In genomic region chr3:123322147-123322546, GRCm38 (mm10) we compare ENCODE assay signal across 9 mouse cellular contexts. TPM values are rescaled to one million over a fixed set of nuclear protein-coding genes. Genes with fewer than 3 reads are reported as not detected.
DNase-seq lines count a peak whose midpoint lies in the region; ATAC-seq and TF ChIP-seq lines count a peak whose summit lies in the region.
"Had no signal": no experiment of that assay in that cellular context is flagged by ENCODE, and none has a peak within 500 bp of the region (broad histone marks: within the 10 kb centered on the region; RNA-seq: fewer than 3 reads in every experiment).

No protein-coding gene starts in this region.

- H3K27ac ChIP-seq in kidney, postnatal 0 days: no peak overlapping the region
- H3K27ac ChIP-seq in kidney, embryonic 16.5 days (ENCODE audit: low read length): no peak overlapping the region
- no peak overlapping the region for H3K27ac ChIP-seq in forebrain, postnatal 0 days (ENCODE audit: low read depth, low read length)
- H3K27ac ChIP-seq: limb, embryonic 15.5 days had no signal

- H3K9ac ChIP-seq in kidney, postnatal 0 days (ENCODE audit: low read depth, low read length): no peak overlapping the region
- no peak overlapping the region for H3K9ac ChIP-seq in kidney, embryonic 16.5 days (replicated peaks; ENCODE audit: low read length)
- H3K9ac ChIP-seq in forebrain, postnatal 0 days: no peak overlapping the region
- H3K9ac ChIP-seq: limb, embryonic 15.5 days had no signal

- DNase-seq in kidney, postnatal 0 days (ENCODE audit: low spot score): peak; percentile 77
- DNase-seq in CD4-positive helper T cell, adult 2 months (ENCODE audit: low read depth, low spot score): peak; percentile 36
- no peak for DNase-seq in Patski (ENCODE audit: low read depth, low spot score)
- DNase-seq in forebrain, postnatal 0 days: peak; percentile 80
- no peak for DNase-seq in ovary, adult 18-20 months (ENCODE audit: low spot score)
- DNase-seq in urinary bladder, postnatal 25 days (ENCODE audit: low spot score): no peak

- no peak overlapping the region for H3K4me3 ChIP-seq in kidney, postnatal 0 days (replicated peaks; ENCODE audit: low read depth, low read length)
- no peak overlapping the region for H3K4me3 ChIP-seq in kidney, embryonic 16.5 days (ENCODE audit: low read length)
- no peak overlapping the region for H3K4me3 ChIP-seq in forebrain, postnatal 0 days (ENCODE audit: low read depth, low read length)
- H3K4me3 ChIP-seq: limb, embryonic 15.5 days had no signal

- H3K27me3 ChIP-seq in kidney, postnatal 0 days (ENCODE audit: insufficient read depth, low read length): no peaks in the 10 kb centered on the region
- H3K27me3 ChIP-seq in kidney, embryonic 16.5 days (ENCODE audit: insufficient read depth, low read length): no peaks in the 10 kb centered on the region
- H3K27me3 ChIP-seq in Patski: no peaks in the 10 kb centered on the region
- no peaks in the 10 kb centered on the region for H3K27me3 ChIP-seq in forebrain, postnatal 0 days (ENCODE audit: insufficient read depth, low read length)
- H3K27me3 ChIP-seq: limb, embryonic 15.5 days had no signal

- no peaks in the 10 kb centered on the region for H3K4me1 ChIP-seq in kidney, postnatal 0 days (replicated peaks; ENCODE audit: insufficient read depth, low read length)
- 0 out of 2 replicates have a peak, but pooled peaks cover 9% of the 10 kb centered on the region for H3K4me1 ChIP-seq in kidney, embryonic 16.5 days (ENCODE audit: insufficient read depth, low read length)
- no peaks in the 10 kb centered on the region for H3K4me1 ChIP-seq in forebrain, postnatal 0 days (ENCODE audit: insufficient read depth)
- H3K4me1 ChIP-seq: limb, embryonic 15.5 days had no signal

- in situ Hi-C loops in Patski (cut with MboI; ENCODE audit: low pct_unique_long_range_greater_than_20kb): loop anchor here (5.0 kb wide), 1 partner anchor 160 kb away; no protein-coding TSS in a partner anchor

- H3K4me2 ChIP-seq in kidney, postnatal 0 days (ENCODE audit: low read length): no peak overlapping the region
- no peak overlapping the region for H3K4me2 ChIP-seq in kidney, embryonic 16.5 days (replicated peaks; ENCODE audit: low read depth, low read length)
- H3K4me2 ChIP-seq in forebrain, postnatal 0 days (ENCODE audit: low read depth): no peak overlapping the region
- H3K4me2 ChIP-seq: limb, embryonic 15.5 days had no signal

- POLR2A ChIA-PET in Patski (lab: Charles Lee): interaction anchor here (1.2 kb wide), 1 partner anchor 29 kb away, joined by 3 read pairs; no protein-coding TSS in a partner anchor

- peak; percentile 78 for TF ChIP-seq CTCF in kidney, postnatal 0 days (IDR thresholded peaks at IDR 0.05; ENCODE audit: low read depth)
- TF ChIP-seq CTCF in Patski (IDR thresholded peaks at IDR 0.05): peak; percentile 68
- peak; percentile 69 for TF ChIP-seq CTCF in forebrain, postnatal 0 days (IDR thresholded peaks at IDR 0.05; ENCODE audit: low read depth)

- no peaks in the 10 kb centered on the region for H3K9me3 ChIP-seq in kidney, postnatal 0 days (replicated peaks; ENCODE audit: low read length)
- H3K9me3 ChIP-seq in kidney, embryonic 16.5 days (ENCODE audit: low read length): no peaks in the 10 kb centered on the region
- no peaks in the 10 kb centered on the region for H3K9me3 ChIP-seq in forebrain, postnatal 0 days (ENCODE audit: low read length)
- H3K9me3 ChIP-seq: limb, embryonic 15.5 days had no signal

- CTCF ChIA-PET in Patski (lab: Charles Lee): interaction anchor here (0.8 to 6.4 kb wide), 16 partner anchors 9 to 163 kb away, joined by 3 to 69 read pairs (median 5); partner anchors contain the start of gene Synpo2

- ATAC-seq in kidney, postnatal 0 days (replicated peaks; ENCODE audit: low FRiP score, low read depth): no peak
- ATAC-seq in kidney, embryonic 16.5 days (ENCODE audit: low FRiP score, low TSS enrichment): no peak; the same call in 1 of the 2 replicates
- peak; percentile 52 for ATAC-seq in Patski
- peak; percentile 26; the same call in 1 of the 2 replicates for ATAC-seq in forebrain, postnatal 0 days
- peak; percentile 84 for ATAC-seq in megakaryocyte progenitor cell, adult 5-6 weeks (replicated peaks; ENCODE audit: poor library complexity)

- H3K36me3 ChIP-seq in kidney, postnatal 0 days (ENCODE audit: insufficient read depth, low read length): peaks cover 3% of the 10 kb centered on the region; the same call in 1 of the 2 replicates
- H3K36me3 ChIP-seq in kidney, embryonic 16.5 days (ENCODE audit: insufficient read depth, low read length): 0 out of 2 replicates have a peak, but pooled peaks cover 6% of the 10 kb centered on the region
- H3K36me3 ChIP-seq in forebrain, postnatal 0 days (ENCODE audit: insufficient read depth): no peaks in the 10 kb centered on the region

- WGBS in kidney, postnatal 0 days: 34% methylated on average over 1 of the region's 1 CpGs
- 26% methylated on average over 1 of the region's 1 CpGs for WGBS in kidney, embryonic 16.5 days
- 26% methylated on average over 1 of the region's 1 CpGs for WGBS in forebrain, postnatal 0 days

RNA-seq across cellular contexts. Expression of gene Sec24d, which starts 54.9 kb away (rescaled TPM):
- 51.4 and 61.1 TPM in 2 replicates for polyA plus RNA-seq in kidney, postnatal 0 days (2015; fragmentation: Nextera tagmentation; extraction: Ambion mirVana)
- polyA plus RNA-seq in kidney, embryonic 16.5 days (2015; fragmentation: Nextera tagmentation; extraction: Ambion mirVana): 70.1 and 75.4 TPM in 2 replicates
- 36.2 TPM for polyA plus RNA-seq in Patski (2021)
- 21.7 and 36.5 TPM in 2 replicates for total RNA-seq in forebrain, postnatal 0 days (2014; rRNA removed)
- 14.1 and 16.3 TPM in 2 replicates for polyA plus RNA-seq in forebrain, postnatal 0 days (2015; fragmentation: Nextera tagmentation; extraction: Ambion mirVana)
- 62.5 and 68.2 TPM in 2 replicates for total RNA-seq in megakaryocyte progenitor cell, adult 5-6 weeks (2015)
- total RNA-seq in megakaryocyte progenitor cell, adult 5-6 weeks (2017): 42.4 and 44.9 TPM in 2 replicates

Comparison
In these comparisons a context has a peak if more than half of its experiments do, and no peak if none do; other contexts are left out.
1. ATAC-seq: peak in Patski (single experiment), forebrain, postnatal 0 days (single experiment) and megakaryocyte progenitor cell, adult 5-6 weeks (single experiment); none in kidney, postnatal 0 days (single experiment) and kidney, embryonic 16.5 days (single experiment).
2. DNase-seq: peak in kidney, postnatal 0 days (single experiment), CD4-positive helper T cell, adult 2 months (single experiment) and forebrain, postnatal 0 days (single experiment); none in Patski (single experiment), ovary, adult 18-20 months (single experiment) and urinary bladder, postnatal 25 days (single experiment).
3. Peak in every context shown above with its lines, with median percentiles within 50 percentile points of each other: CTCF ChIP-seq.